Mouse (Mus musculus): ENCODE measurements around the gene Spag16. TPM values are rescaled to one million over a fixed set of nuclear protein-coding genes. Genes with fewer than 3 reads are reported as not detected.

Spag16 gene
- polyA plus RNA-seq, 1 experiment from 2014 or later = 1.9 TPM

DNA sequence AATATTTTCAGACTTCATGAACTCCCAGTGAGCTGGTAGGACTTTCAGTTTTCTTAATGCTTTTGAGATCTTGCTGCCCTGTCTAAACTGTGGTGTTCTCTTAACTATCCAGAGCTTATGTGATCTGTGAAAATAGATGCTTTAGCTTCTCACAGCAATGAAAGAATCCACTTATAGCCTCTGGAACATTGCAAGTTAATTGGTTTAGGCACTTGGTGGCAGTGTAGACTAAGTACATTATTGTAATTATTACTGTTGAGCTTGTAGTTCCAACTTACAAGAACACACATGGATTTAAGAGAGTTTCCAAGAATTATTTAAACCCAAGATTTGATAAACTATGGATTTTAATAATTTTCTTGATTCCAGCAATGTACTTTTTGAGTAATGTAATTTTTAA is 170.1 kb downstream of the Spag16 start:
- H3K9me3 ChIP-seq (replicated peaks; ENCODE audit: control insufficient read depth, low read length) = no peaks in the 10 kb centered on the region
- no peak for ATAC-seq (replicated peaks; ENCODE audit: insufficient number of reproducible peaks, low FRiP score, low TSS enrichment, low read depth)
- no peak overlapping the region for H3K4me2 ChIP-seq (ENCODE audit: low read depth, low read length)
- H3K4me1 ChIP-seq (ENCODE audit: control insufficient read depth, insufficient read depth, low read length) = no peaks in the 10 kb centered on the region
- DNase-seq (ENCODE audit: low spot score) = no peak
- H3K36me3 ChIP-seq (replicated peaks; ENCODE audit: control insufficient read depth, insufficient read depth, low read depth, low read length) = no peaks in the 10 kb centered on the region
- H3K27me3 ChIP-seq (ENCODE audit: control insufficient read depth, insufficient read depth, low read length) = no peaks in the 10 kb centered on the region
- no peak overlapping the region for H3K27ac ChIP-seq (replicated peaks; ENCODE audit: low read depth, low read length)
- H3K4me3 ChIP-seq (ENCODE audit: low read depth, low read length) = no peak overlapping the region
- no peak overlapping the region for H3K9ac ChIP-seq (replicated peaks; ENCODE audit: low read length)

- Histone ChIP-seq H3K9me3 (replicated peaks; ENCODE audit: control insufficient read depth, low read length) (no peaks in the 10 kb centered on the region), H3K36me3 (replicated peaks; ENCODE audit: control insufficient read depth, insufficient read depth, low read depth, low read length) (no peaks in the 10 kb centered on the region), H3K4me2 (ENCODE audit: low read depth, low read length) (no peak overlapping the region), H3K4me3 (ENCODE audit: low read depth, low read length) (no peak overlapping the region), H3K27ac (replicated peaks; ENCODE audit: low read depth, low read length) (no peak overlapping the region), H3K4me1 (ENCODE audit: control insufficient read depth, insufficient read depth, low read length) (no peaks in the 10 kb centered on the region), H3K9ac (replicated peaks; ENCODE audit: low read length) (no peak overlapping the region), H3K27me3 (ENCODE audit: control insufficient read depth, insufficient read depth, low read length) (no peaks in the 10 kb centered on the region)
- ATAC-seq (replicated peaks; ENCODE audit: insufficient number of reproducible peaks, low FRiP score, low TSS enrichment, low read depth) (no peak), DNase-seq (ENCODE audit: low spot score) (no peak)
- 85% methylated on average over 3 of the region's 3 CpGs for WGBS
Observed at GRCm38 (mm10) chr1:70012991-70013390, 186.2 kb downstream of the Spag16 start.

DNA sequence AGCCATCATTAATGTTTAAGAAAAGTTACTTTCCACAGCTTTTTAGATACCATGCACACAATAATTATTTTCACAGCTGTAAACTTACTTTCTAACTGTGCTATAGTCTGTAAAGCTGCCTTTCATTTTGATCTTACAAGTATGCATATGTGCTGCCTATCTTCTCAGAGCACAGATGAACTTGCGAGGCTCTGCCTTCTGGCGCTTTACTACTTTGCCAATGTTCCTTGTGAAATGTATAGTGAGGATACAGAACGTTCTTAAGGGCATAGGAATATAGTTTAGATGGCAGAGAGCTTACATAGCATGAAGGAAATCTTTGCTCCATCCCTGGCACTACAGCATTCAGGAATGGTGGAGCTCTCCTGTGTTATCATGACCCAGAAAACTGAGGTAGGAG is 210.6 kb downstream of the Spag16 start:
- Histone ChIP-seq H3K4me2 (ENCODE audit: low read depth, low read length) (no peak overlapping the region), H3K27ac (replicated peaks; ENCODE audit: low read depth, low read length) (no peak overlapping the region), H3K4me3 (ENCODE audit: low read depth, low read length) (no peak overlapping the region), H3K9ac (replicated peaks; ENCODE audit: low read length) (no peak overlapping the region), H3K4me1 (ENCODE audit: control insufficient read depth, insufficient read depth, low read length) (no peaks in the 10 kb centered on the region), H3K27me3 (ENCODE audit: control insufficient read depth, insufficient read depth, low read length) (no peaks in the 10 kb centered on the region), H3K36me3 (replicated peaks; ENCODE audit: control insufficient read depth, insufficient read depth, low read depth, low read length) (no peaks in the 10 kb centered on the region), H3K9me3 (replicated peaks; ENCODE audit: control insufficient read depth, low read length) (no peaks in the 10 kb centered on the region)
- DNase-seq (ENCODE audit: low spot score) (no peak), ATAC-seq (replicated peaks; ENCODE audit: insufficient number of reproducible peaks, low FRiP score, low TSS enrichment, low read depth) (no peak)
- 84% methylated on average over 3 of the region's 3 CpGs for WGBS

- 40% methylated on average over 1 of the region's 1 CpGs for WGBS
- no peak for DNase-seq (ENCODE audit: low spot score)
- H3K9me3 ChIP-seq (replicated peaks; ENCODE audit: control insufficient read depth, low read length) = no peaks in the 10 kb centered on the region
Observed at GRCm38 (mm10) chr1:70067404-70067803, 240.6 kb downstream of the Spag16 start.

GRCm38 (mm10) chr1:70073440-70073839 is 246.7 kb downstream of the Spag16 start:
- no peak overlapping the region for H3K9ac ChIP-seq (replicated peaks; ENCODE audit: low read length)
- ATAC-seq (replicated peaks; ENCODE audit: insufficient number of reproducible peaks, low FRiP score, low TSS enrichment, low read depth) (no peak), DNase-seq (ENCODE audit: low spot score) (no peak)
- no peaks in the 10 kb centered on the region for H3K36me3 ChIP-seq (replicated peaks; ENCODE audit: control insufficient read depth, insufficient read depth, low read depth, low read length)
- no peak overlapping the region for H3K4me3 ChIP-seq (ENCODE audit: low read depth, low read length)
- H3K27ac ChIP-seq (replicated peaks; ENCODE audit: low read depth, low read length) = no peak overlapping the region
- no peaks in the 10 kb centered on the region for H3K9me3 ChIP-seq (replicated peaks; ENCODE audit: control insufficient read depth, low read length)
- no peaks in the 10 kb centered on the region for H3K27me3 ChIP-seq (ENCODE audit: control insufficient read depth, insufficient read depth, low read length)
- WGBS = 29% methylated on average over 6 of the region's 6 CpGs
- no peak overlapping the region for H3K4me2 ChIP-seq (ENCODE audit: low read depth, low read length)
- no peaks in the 10 kb centered on the region for H3K4me1 ChIP-seq (ENCODE audit: control insufficient read depth, insufficient read depth, low read length)

More at GRCm38 (mm10) chr1:70067404-70067803, 240.6 kb downstream of the Spag16 start:
- H3K9ac ChIP-seq (replicated peaks; ENCODE audit: low read length) = no peak overlapping the region
- H3K27ac ChIP-seq (replicated peaks; ENCODE audit: low read depth, low read length) = no peak overlapping the region
- H3K4me2 ChIP-seq (ENCODE audit: low read depth, low read length) = no peak overlapping the region
- no peaks in the 10 kb centered on the region for H3K36me3 ChIP-seq (replicated peaks; ENCODE audit: control insufficient read depth, insufficient read depth, low read depth, low read length)
- ATAC-seq (replicated peaks; ENCODE audit: insufficient number of reproducible peaks, low FRiP score, low TSS enrichment, low read depth) = no peak
- no peak overlapping the region for H3K4me3 ChIP-seq (ENCODE audit: low read depth, low read length)
- no peaks in the 10 kb centered on the region for H3K27me3 ChIP-seq (ENCODE audit: control insufficient read depth, insufficient read depth, low read length)
- H3K4me1 ChIP-seq (ENCODE audit: control insufficient read depth, insufficient read depth, low read length) = no peaks in the 10 kb centered on the region

DNA sequence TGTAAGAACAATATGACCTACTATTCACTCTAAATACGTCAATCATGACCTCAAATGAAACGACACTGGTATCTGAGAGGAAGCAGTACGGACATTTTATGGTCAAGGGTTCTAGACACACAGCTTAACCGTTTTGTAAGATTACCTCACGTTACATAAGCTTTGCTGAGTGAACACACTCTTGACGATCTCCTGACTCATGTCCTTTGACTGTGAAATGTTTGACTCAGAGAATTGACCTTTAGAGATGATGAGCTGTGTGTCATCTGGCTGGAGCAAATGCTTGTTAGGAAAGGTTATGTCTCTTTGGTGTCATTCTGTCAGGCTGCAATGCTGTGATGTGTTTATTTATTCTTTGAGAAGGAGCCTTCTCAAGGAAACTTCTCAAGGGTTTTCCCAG is 252.0 kb downstream of the Spag16 start:
- Histone ChIP-seq H3K4me1 (ENCODE audit: control insufficient read depth, insufficient read depth, low read length) (no peaks in the 10 kb centered on the region), H3K36me3 (replicated peaks; ENCODE audit: control insufficient read depth, insufficient read depth, low read depth, low read length) (no peaks in the 10 kb centered on the region), H3K4me3 (ENCODE audit: low read depth, low read length) (no peak overlapping the region), H3K4me2 (ENCODE audit: low read depth, low read length) (no peak overlapping the region), H3K27me3 (ENCODE audit: control insufficient read depth, insufficient read depth, low read length) (no peaks in the 10 kb centered on the region), H3K9me3 (replicated peaks; ENCODE audit: control insufficient read depth, low read length) (no peaks in the 10 kb centered on the region), H3K9ac (replicated peaks; ENCODE audit: low read length) (no peak overlapping the region), H3K27ac (replicated peaks; ENCODE audit: low read depth, low read length) (no peak overlapping the region)
- DNase-seq (ENCODE audit: low spot score) (no peak), ATAC-seq (replicated peaks; ENCODE audit: insufficient number of reproducible peaks, low FRiP score, low TSS enrichment, low read depth) (no peak)
- WGBS = 71% methylated on average over 6 of the region's 6 CpGs

GRCm38 (mm10) chr1:70082208-70082878 is 255.6 kb downstream of the Spag16 start:
- Histone ChIP-seq H3K27ac (replicated peaks; ENCODE audit: low read depth, low read length) (no peak overlapping the region), H3K9me3 (replicated peaks; ENCODE audit: control insufficient read depth, low read length) (no peaks in the 10 kb centered on the region), H3K4me2 (ENCODE audit: low read depth, low read length) (no peak overlapping the region), H3K4me1 (ENCODE audit: control insufficient read depth, insufficient read depth, low read length) (no peaks in the 10 kb centered on the region), H3K27me3 (ENCODE audit: control insufficient read depth, insufficient read depth, low read length) (no peaks in the 10 kb centered on the region), H3K9ac (replicated peaks; ENCODE audit: low read length) (no peak overlapping the region), H3K4me3 (ENCODE audit: low read depth, low read length) (no peak overlapping the region), H3K36me3 (replicated peaks; ENCODE audit: control insufficient read depth, insufficient read depth, low read depth, low read length) (no peaks in the 10 kb centered on the region)
- 56% methylated on average over 7 of the region's 7 CpGs for WGBS
- no peak for DNase-seq (ENCODE audit: low spot score)
- no peak for ATAC-seq (replicated peaks; ENCODE audit: insufficient number of reproducible peaks, low FRiP score, low TSS enrichment, low read depth)

GRCm38 (mm10) chr1:70104683-70105082 is 277.9 kb downstream of the Spag16 start:
- DNase-seq (ENCODE audit: low spot score) (no peak), ATAC-seq (replicated peaks; ENCODE audit: insufficient number of reproducible peaks, low FRiP score, low TSS enrichment, low read depth) (no peak)
- Histone ChIP-seq H3K4me1 (ENCODE audit: control insufficient read depth, insufficient read depth, low read length) (no peaks in the 10 kb centered on the region), H3K4me3 (ENCODE audit: low read depth, low read length) (no peak overlapping the region), H3K36me3 (replicated peaks; ENCODE audit: control insufficient read depth, insufficient read depth, low read depth, low read length) (no peaks in the 10 kb centered on the region), H3K27me3 (ENCODE audit: control insufficient read depth, insufficient read depth, low read length) (no peaks in the 10 kb centered on the region), H3K27ac (replicated peaks; ENCODE audit: low read depth, low read length) (no peak overlapping the region), H3K9ac (replicated peaks; ENCODE audit: low read length) (no peak overlapping the region), H3K4me2 (ENCODE audit: low read depth, low read length) (no peak overlapping the region), H3K9me3 (replicated peaks; ENCODE audit: control insufficient read depth, low read length) (no peaks in the 10 kb centered on the region)
- WGBS = 86% methylated on average over 8 of the region's 8 CpGs

Data from embryonic facial prominence, embryonic 11.5 days (tissue).